Mouse (Mus musculus): Measurements from ENCODE around the gene Prpf18. TPM values are rescaled to one million over a fixed set of nuclear protein-coding genes. Genes with fewer than 3 reads are reported as not detected.

The Prpf18 gene
- polyA plus RNA-seq, 1 experiment from 2014 or later, result 26.4 TPM

DNA sequence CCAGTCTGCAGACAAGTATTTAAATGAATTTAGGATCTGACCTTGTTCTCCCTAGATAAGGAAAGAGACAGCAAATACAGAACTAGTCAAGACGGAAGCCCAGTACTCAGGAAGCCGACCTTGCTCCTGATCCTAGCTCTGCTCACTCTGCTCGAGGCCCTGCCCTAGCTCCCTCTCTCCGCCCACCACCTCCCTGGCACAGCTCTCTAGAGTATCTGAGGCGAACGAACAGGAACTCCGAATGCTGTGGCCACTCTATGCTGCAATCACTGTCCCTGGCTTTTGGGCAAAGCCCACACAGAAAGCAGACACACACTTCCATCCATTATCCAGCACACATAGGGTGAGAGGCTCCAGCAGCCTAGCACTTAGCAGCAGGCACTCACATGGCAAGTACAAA lies 15.3 kb downstream of the Prpf18 start:
- ATAC-seq, result no peak
- H3K27ac ChIP-seq (ENCODE audit: low read length), result no peak overlapping the region
- no peaks in the 10 kb centered on the region for H3K27me3 ChIP-seq (replicated peaks; ENCODE audit: control insufficient read depth, insufficient read depth, low read length)
- H3K4me1 ChIP-seq (ENCODE audit: control insufficient read depth, insufficient read depth, low read length), result no peaks in the 10 kb centered on the region
- H3K4me2 ChIP-seq (ENCODE audit: low read depth, low read length), result no peak overlapping the region
- H3K9ac ChIP-seq (ENCODE audit: low read depth, low read length), result no peak overlapping the region
- H3K4me3 ChIP-seq (ENCODE audit: low read length), result no peak overlapping the region
- no peaks in the 10 kb centered on the region for H3K9me3 ChIP-seq (ENCODE audit: control insufficient read depth, low read length)
- peaks cover 24% of the 10 kb centered on the region for H3K36me3 ChIP-seq (ENCODE audit: control insufficient read depth, insufficient read depth, low read length)
- WGBS, result 75% methylated on average over 7 of the region's 7 CpGs

- ATAC-seq, result no peak
- WGBS, result 85% methylated on average over 8 of the region's 8 CpGs
- no peaks in the 10 kb centered on the region for H3K27me3 ChIP-seq (replicated peaks; ENCODE audit: control insufficient read depth, insufficient read depth, low read length)
- no peak overlapping the region for H3K4me3 ChIP-seq (ENCODE audit: low read length)
- H3K4me1 ChIP-seq (ENCODE audit: control insufficient read depth, insufficient read depth, low read length), result no peaks in the 10 kb centered on the region
- H3K9ac ChIP-seq (ENCODE audit: low read depth, low read length), result no peak overlapping the region
- no peak overlapping the region for H3K27ac ChIP-seq (ENCODE audit: low read length)
- H3K36me3 ChIP-seq (ENCODE audit: control insufficient read depth, insufficient read depth, low read length), result peaks cover 24% of the 10 kb centered on the region
- no peak overlapping the region for H3K4me2 ChIP-seq (ENCODE audit: low read depth, low read length)
- H3K9me3 ChIP-seq (ENCODE audit: control insufficient read depth, low read length), result no peaks in the 10 kb centered on the region
Measured at GRCm38 (mm10) chr2:4635804-4636203, 16.1 kb downstream of the Prpf18 start.

GRCm38 (mm10) chr2:4630197-4630835 lies 21.6 kb downstream of the Prpf18 start:
- ATAC-seq, result no peak
- no peaks in the 10 kb centered on the region for H3K4me1 ChIP-seq (ENCODE audit: control insufficient read depth, insufficient read depth, low read length)
- no peaks in the 10 kb centered on the region for H3K27me3 ChIP-seq (replicated peaks; ENCODE audit: control insufficient read depth, insufficient read depth, low read length)
- H3K4me2 ChIP-seq (ENCODE audit: low read depth, low read length), result no peak overlapping the region
- WGBS, result 95% methylated on average over 10 of the region's 10 CpGs
- H3K36me3 ChIP-seq (ENCODE audit: control insufficient read depth, insufficient read depth, low read length), result peaks cover 12% of the 10 kb centered on the region
- H3K9ac ChIP-seq (ENCODE audit: low read depth, low read length), result no peak overlapping the region
- H3K4me3 ChIP-seq (ENCODE audit: low read length), result no peak overlapping the region
- H3K27ac ChIP-seq (ENCODE audit: low read length), result no peak overlapping the region
- H3K9me3 ChIP-seq (ENCODE audit: control insufficient read depth, low read length), result no peaks in the 10 kb centered on the region

- H3K4me1 ChIP-seq (ENCODE audit: control insufficient read depth, insufficient read depth, low read length), result no peaks in the 10 kb centered on the region
- H3K27me3 ChIP-seq (replicated peaks; ENCODE audit: control insufficient read depth, insufficient read depth, low read length), result no peaks in the 10 kb centered on the region
- no peak overlapping the region for H3K4me2 ChIP-seq (ENCODE audit: low read depth, low read length)
- H3K27ac ChIP-seq (ENCODE audit: low read length), result no peak overlapping the region
- WGBS, result 91% methylated on average over 11 of the region's 11 CpGs
- ATAC-seq, result no peak
- H3K9ac ChIP-seq (ENCODE audit: low read depth, low read length), result no peak overlapping the region
- H3K9me3 ChIP-seq (ENCODE audit: control insufficient read depth, low read length), result no peaks in the 10 kb centered on the region
- H3K36me3 ChIP-seq (ENCODE audit: control insufficient read depth, insufficient read depth, low read length), result peaks cover 12% of the 10 kb centered on the region
- H3K4me3 ChIP-seq (ENCODE audit: low read length), result no peak overlapping the region
Measured at GRCm38 (mm10) chr2:4629470-4629869, 22.4 kb downstream of the Prpf18 start.

- Histone ChIP-seq H3K27me3 (replicated peaks; ENCODE audit: control insufficient read depth, insufficient read depth, low read length) (no peaks in the 10 kb centered on the region), H3K36me3 (ENCODE audit: control insufficient read depth, insufficient read depth, low read length) (peaks cover 12% of the 10 kb centered on the region), H3K4me3 (ENCODE audit: low read length) (no peak overlapping the region), H3K27ac (ENCODE audit: low read length) (no peak overlapping the region), H3K4me1 (ENCODE audit: control insufficient read depth, insufficient read depth, low read length) (no peaks in the 10 kb centered on the region), H3K9ac (ENCODE audit: low read depth, low read length) (no peak overlapping the region), H3K4me2 (ENCODE audit: low read depth, low read length) (no peak overlapping the region), H3K9me3 (ENCODE audit: control insufficient read depth, low read length) (no peaks in the 10 kb centered on the region)
- no peak for ATAC-seq
- WGBS, result 95% methylated on average over 2 of the region's 2 CpGs
Measured at GRCm38 (mm10) chr2:4628920-4629319, 23.0 kb downstream of the Prpf18 start.

DNA sequence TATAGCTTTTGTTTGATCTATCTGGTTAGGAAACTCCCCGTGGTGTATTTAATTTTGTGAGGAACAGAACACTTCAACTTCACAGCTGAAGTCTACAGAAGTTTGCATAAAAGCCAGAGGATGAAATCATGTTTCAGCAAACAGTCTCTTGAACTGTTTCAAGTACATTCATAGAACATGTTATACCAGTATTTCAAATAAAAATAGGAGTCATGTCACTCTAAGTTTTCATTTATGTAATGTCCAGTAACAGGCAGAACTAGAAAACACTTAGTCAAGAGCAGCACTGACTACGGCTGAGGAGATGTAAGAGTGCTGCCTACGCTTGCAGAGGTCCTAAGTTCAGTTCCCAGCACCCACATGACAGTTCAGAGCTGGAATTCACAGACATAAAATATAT lies 25.0 kb downstream of the Prpf18 start:
- no peaks in the 10 kb centered on the region for H3K4me1 ChIP-seq (ENCODE audit: control insufficient read depth, insufficient read depth, low read length)
- ATAC-seq, result no peak
- H3K27ac ChIP-seq (ENCODE audit: low read length), result no peak overlapping the region
- no peak overlapping the region for H3K4me2 ChIP-seq (ENCODE audit: low read depth, low read length)
- 77% methylated on average over 3 of the region's 3 CpGs for WGBS
- H3K9me3 ChIP-seq (ENCODE audit: control insufficient read depth, low read length), result no peaks in the 10 kb centered on the region
- no peak overlapping the region for H3K4me3 ChIP-seq (ENCODE audit: low read length)
- H3K36me3 ChIP-seq (ENCODE audit: control insufficient read depth, insufficient read depth, low read length), result peaks cover 5% of the 10 kb centered on the region
- H3K27me3 ChIP-seq (replicated peaks; ENCODE audit: control insufficient read depth, insufficient read depth, low read length), result no peaks in the 10 kb centered on the region
- no peak overlapping the region for H3K9ac ChIP-seq (ENCODE audit: low read depth, low read length)

GRCm38 (mm10) chr2:4621471-4621985 lies 30.4 kb downstream of the Prpf18 start:
- Histone ChIP-seq H3K27me3 (replicated peaks; ENCODE audit: control insufficient read depth, insufficient read depth, low read length) (no peaks in the 10 kb centered on the region), H3K9me3 (ENCODE audit: control insufficient read depth, low read length) (no peaks in the 10 kb centered on the region), H3K4me3 (ENCODE audit: low read length) (no peak overlapping the region), H3K36me3 (ENCODE audit: control insufficient read depth, insufficient read depth, low read length) (peaks cover 5% of the 10 kb centered on the region), H3K27ac (ENCODE audit: low read length) (peak overlapping the region; percentile 72), H3K9ac (ENCODE audit: low read depth, low read length) (no peak overlapping the region), H3K4me2 (ENCODE audit: low read depth, low read length) (no peak overlapping the region), H3K4me1 (ENCODE audit: control insufficient read depth, insufficient read depth, low read length) (0 out of 2 replicates have a peak, but pooled peaks cover 5% of the 10 kb centered on the region)
- WGBS, result 57% methylated on average over 3 of the region's 3 CpGs
- ATAC-seq, result peak; percentile 33; the same call in 1 of the 2 replicates

DNA sequence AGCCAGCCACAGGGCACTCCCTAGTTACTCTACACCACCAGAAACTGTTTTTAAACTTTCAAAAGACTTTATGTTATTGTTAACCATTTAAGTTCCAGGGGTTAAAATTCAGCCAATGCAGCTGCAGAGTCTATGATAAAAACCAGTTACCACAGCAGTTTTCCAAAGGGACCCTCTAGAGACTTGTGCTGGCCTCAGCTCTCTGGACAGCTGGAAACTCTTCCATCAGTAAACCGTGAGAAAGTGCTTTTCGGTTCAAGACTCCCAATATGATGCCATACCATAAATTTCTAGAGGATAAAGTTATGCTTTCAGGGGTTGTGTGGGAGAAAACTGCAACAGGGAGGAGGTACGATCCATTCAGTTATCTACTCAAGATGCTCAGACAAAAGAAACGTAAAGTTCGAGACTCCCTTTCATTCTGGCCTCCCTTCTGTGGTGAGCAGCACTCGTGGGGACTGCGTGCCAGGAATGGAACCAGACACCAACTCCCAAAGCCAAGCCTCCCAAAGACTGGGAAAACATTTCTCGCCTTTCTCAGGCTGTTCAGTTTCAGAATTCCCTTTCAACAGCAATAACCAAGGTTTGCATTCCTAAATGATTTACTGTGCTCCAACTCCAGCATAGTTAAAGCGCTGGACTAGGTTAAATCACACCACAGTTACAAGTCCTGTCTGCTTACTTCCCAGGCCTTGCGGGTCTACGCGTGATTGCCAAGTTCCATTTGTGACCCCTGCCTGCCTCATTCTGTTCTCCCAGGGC lies 31.1 kb downstream of the Prpf18 start:
- Histone ChIP-seq H3K9me3 (ENCODE audit: control insufficient read depth, low read length) (no peaks in the 10 kb centered on the region), H3K4me3 (ENCODE audit: low read length) (no peak overlapping the region), H3K4me2 (ENCODE audit: low read depth, low read length) (no peak overlapping the region), H3K4me1 (ENCODE audit: control insufficient read depth, insufficient read depth, low read length) (0 out of 2 replicates have a peak, but pooled peaks cover 5% of the 10 kb centered on the region), H3K27me3 (replicated peaks; ENCODE audit: control insufficient read depth, insufficient read depth, low read length) (no peaks in the 10 kb centered on the region), H3K36me3 (ENCODE audit: control insufficient read depth, insufficient read depth, low read length) (peaks cover 3% of the 10 kb centered on the region), H3K27ac (ENCODE audit: low read length) (peak overlapping the region; percentile 72), H3K9ac (ENCODE audit: low read depth, low read length) (no peak overlapping the region)
- ATAC-seq, result peak; percentile 71
- WGBS, result 53% methylated on average over 12 of the region's 12 CpGs

DNA sequence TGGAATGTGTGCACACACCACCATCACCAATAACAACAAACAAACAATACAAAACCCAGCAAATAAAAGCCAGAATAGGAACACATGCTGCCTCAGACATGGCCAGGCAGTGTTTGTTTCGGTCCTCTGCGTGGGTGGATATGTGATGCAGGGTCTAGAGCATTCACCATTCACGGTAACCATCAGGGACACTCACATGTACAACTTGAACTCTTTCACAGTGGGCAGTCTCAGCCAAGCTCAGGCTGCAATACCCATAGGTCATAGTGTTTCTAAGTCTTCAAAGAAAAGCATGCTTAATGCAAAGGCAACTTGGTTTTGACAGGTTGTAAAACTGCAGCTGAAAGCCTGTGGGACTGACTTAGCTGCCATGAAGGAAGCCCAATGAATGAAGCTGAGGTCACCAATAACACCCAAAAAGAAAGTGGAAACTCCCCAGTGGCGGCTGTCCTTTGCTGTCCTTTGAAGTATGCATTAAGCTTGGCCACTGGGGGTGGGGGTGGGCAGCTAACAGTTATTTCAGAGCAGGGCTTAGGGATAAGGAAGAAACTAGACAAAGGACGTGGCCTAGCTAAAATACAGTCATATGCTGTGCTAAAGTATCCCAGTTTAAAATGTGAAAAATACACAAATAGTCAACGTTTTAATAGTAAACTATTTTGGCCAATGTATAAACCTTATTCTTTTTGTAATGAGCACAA lies 31.9 kb downstream of the Prpf18 start:
- Histone ChIP-seq H3K36me3 (ENCODE audit: control insufficient read depth, insufficient read depth, low read length) (peaks cover 3% of the 10 kb centered on the region), H3K27ac (ENCODE audit: low read length) (peak overlapping the region; percentile 72), H3K4me2 (ENCODE audit: low read depth, low read length) (no peak overlapping the region), H3K4me3 (ENCODE audit: low read length) (no peak overlapping the region), H3K4me1 (ENCODE audit: control insufficient read depth, insufficient read depth, low read length) (0 out of 2 replicates have a peak, but pooled peaks cover 8% of the 10 kb centered on the region), H3K9me3 (ENCODE audit: control insufficient read depth, low read length) (no peaks in the 10 kb centered on the region), H3K9ac (ENCODE audit: low read depth, low read length) (no peak overlapping the region), H3K27me3 (replicated peaks; ENCODE audit: control insufficient read depth, insufficient read depth, low read length) (no peaks in the 10 kb centered on the region)
- 60% methylated on average over 6 of the region's 6 CpGs for WGBS
- ATAC-seq, result peak; percentile 22; the same call in 1 of the 2 replicates

All from intestine, embryonic 16.5 days (tissue).